Mouse (Mus musculus) gastrocnemius, adult 8-10 months (tissue): ENCODE data around the gene Serpinb9c. TPM values are rescaled to one million over a fixed set of nuclear protein-coding genes. Genes with fewer than 3 reads are reported as not detected.
"Not testable (repeated sequence)": the region's sequence is repeated elsewhere in the genome, so short reads cannot be mapped to it uniquely, and the experiment has no call there.

ENCODE experiments used
- DNase-seq, 2 experiments: peaks; one replicate each; pipeline ENCODE4 v3.0.0; 2022; ENCODE audit warnings: low spot score in 2 of 2
- total RNA-seq, 4 experiments: library from RNA; stranded (reverse); gene quantifications; 2 replicates each; pipeline ENCODE4 v1.2.4; 2022

The Serpinb9c gene
- not detected for total RNA-seq

- no peak for DNase-seq
Measured at GRCm38 (mm10) chr13:33159642-33160041, at the start of gene Serpinb9c. TSS of gene Serpinb9c (minus strand) at chr13:33159742.

GRCm38 (mm10) chr13:33199740-33200139 is 40.2 kb upstream of the Serpinb9c start:
- no peak for DNase-seq

DNA sequence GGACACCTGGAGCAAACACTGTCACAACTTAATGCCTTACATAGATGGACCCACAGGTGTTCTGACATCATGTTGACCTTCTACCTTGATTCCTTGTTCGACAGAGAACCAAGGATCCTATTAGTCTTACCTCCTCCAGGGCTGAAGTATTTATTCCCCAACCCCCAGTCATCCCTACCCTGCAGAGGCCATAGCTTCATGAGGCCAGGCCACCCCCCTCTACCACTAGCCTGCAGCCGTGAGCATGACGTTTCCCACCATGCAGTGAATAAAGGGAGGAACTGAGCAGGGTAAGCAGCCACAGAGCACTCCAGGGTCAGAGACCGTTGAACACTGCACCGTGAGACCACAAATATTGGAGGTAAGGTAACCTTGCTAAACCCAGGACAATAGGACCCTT is 33.1 kb upstream of the Serpinb9c start, which contains the start of gene Serpinb9d:
Gene Serpinb9d (plus strand): TSS at position 301 of the 400 bp plus-strand sequence.
- no peak for DNase-seq

- DNase-seq = not testable (repeated sequence)
Measured at GRCm38 (mm10) chr13:33190486-33190885, 30.9 kb upstream of the Serpinb9c start.

- DNase-seq = no peak
Measured at GRCm38 (mm10) chr13:33141435-33141834, 18.1 kb downstream of the Serpinb9c start.

- no peak for DNase-seq
Measured at GRCm38 (mm10) chr13:33137717-33138116, 21.8 kb downstream of the Serpinb9c start.

GRCm38 (mm10) chr13:33113054-33113453 is 46.5 kb downstream of the Serpinb9c start:
- no peak for DNase-seq

- DNase-seq = no peak
Measured at GRCm38 (mm10) chr13:33105626-33106025, 53.9 kb downstream of the Serpinb9c start.

Other genes starting within 250 kb of the Serpinb9c start
- 1 to 10 TPM; 1.6 to 2.7 (median 2.3) TPM for gene Serpinb6b, start 194.5 kb downstream of the Serpinb9c start, total RNA-seq
- gene Serpinb9, start 156.5 kb downstream of the Serpinb9c start, total RNA-seq = 1 to 10 TPM; 1.5 to 2.5 (median 1.9) TPM
- gene Serpinb9b, start 132.3 kb downstream of the Serpinb9c start, total RNA-seq = not detected
- gene Serpinb1b, start 81.2 kb downstream of the Serpinb9c start, total RNA-seq = not detected
- gene Serpinb9d, start 33.2 kb upstream of the Serpinb9c start, total RNA-seq = not detected
- gene Serpinb9e, start 89.9 kb upstream of the Serpinb9c start, total RNA-seq = not detected
- not detected for gene Serpinb9f, start 164.3 kb upstream of the Serpinb9c start, total RNA-seq
- not detected for gene Gm11397, start 236.0 kb upstream of the Serpinb9c start, total RNA-seq